Mouse (Mus musculus): ENCODE results near the gene Polr2c. TPM values are rescaled to one million over a fixed set of nuclear protein-coding genes. Genes with fewer than 3 reads are reported as not detected.
A peak's percentile ranks its signal among the peaks of the same experiment; 100 is the strongest.

The Polr2c gene
- polyA plus RNA-seq, 1 experiment from 2014 or later: 145 TPM

- 11% methylated on average over 5 of the region's 5 CpGs for WGBS
- no peaks in the 10 kb centered on the region for H3K9me3 ChIP-seq
- peaks cover 41% of the 10 kb centered on the region for H3K36me3 ChIP-seq
- H3K27ac ChIP-seq: no peak overlapping the region
- H3K4me2 ChIP-seq (replicated peaks): no peak overlapping the region
- no peak overlapping the region for H3K9ac ChIP-seq
- no peaks in the 10 kb centered on the region for H3K27me3 ChIP-seq
- H3K4me1 ChIP-seq: peaks cover 19% of the 10 kb centered on the region
- ATAC-seq (ENCODE audit: insufficient number of reproducible peaks, insufficient read depth, low FRiP score, low TSS enrichment): no peak
- H3K4me3 ChIP-seq: no peak overlapping the region
Observed at GRCm38 (mm10) chr8:94901031-94901430, 43.8 kb downstream of the Polr2c start.

GRCm38 (mm10) chr8:94903709-94904108 lies 46.5 kb downstream of the Polr2c start:
- Histone ChIP-seq H3K36me3 (peaks cover 64% of the 10 kb centered on the region), H3K4me3 (no peak overlapping the region), H3K27me3 (no peaks in the 10 kb centered on the region), H3K4me1 (peaks cover 19% of the 10 kb centered on the region), H3K27ac (no peak overlapping the region), H3K4me2 (replicated peaks) (no peak overlapping the region), H3K9me3 (no peaks in the 10 kb centered on the region), H3K9ac (no peak overlapping the region)
- WGBS: 75% methylated on average over 12 of the region's 12 CpGs
- ATAC-seq (ENCODE audit: insufficient number of reproducible peaks, insufficient read depth, low FRiP score, low TSS enrichment): no peak

GRCm38 (mm10) chr8:94904450-94905175 lies 47.4 kb downstream of the Polr2c start:
- H3K27ac ChIP-seq: no peak overlapping the region
- H3K9ac ChIP-seq: no peak overlapping the region
- peaks cover 70% of the 10 kb centered on the region for H3K36me3 ChIP-seq
- H3K4me1 ChIP-seq: peaks cover 12% of the 10 kb centered on the region
- no peak for ATAC-seq (ENCODE audit: insufficient number of reproducible peaks, insufficient read depth, low FRiP score, low TSS enrichment)
- H3K27me3 ChIP-seq: no peaks in the 10 kb centered on the region
- H3K9me3 ChIP-seq: no peaks in the 10 kb centered on the region
- no peak overlapping the region for H3K4me3 ChIP-seq
- WGBS: 80% methylated on average over 12 of the region's 12 CpGs
- no peak overlapping the region for H3K4me2 ChIP-seq (replicated peaks)

DNA sequence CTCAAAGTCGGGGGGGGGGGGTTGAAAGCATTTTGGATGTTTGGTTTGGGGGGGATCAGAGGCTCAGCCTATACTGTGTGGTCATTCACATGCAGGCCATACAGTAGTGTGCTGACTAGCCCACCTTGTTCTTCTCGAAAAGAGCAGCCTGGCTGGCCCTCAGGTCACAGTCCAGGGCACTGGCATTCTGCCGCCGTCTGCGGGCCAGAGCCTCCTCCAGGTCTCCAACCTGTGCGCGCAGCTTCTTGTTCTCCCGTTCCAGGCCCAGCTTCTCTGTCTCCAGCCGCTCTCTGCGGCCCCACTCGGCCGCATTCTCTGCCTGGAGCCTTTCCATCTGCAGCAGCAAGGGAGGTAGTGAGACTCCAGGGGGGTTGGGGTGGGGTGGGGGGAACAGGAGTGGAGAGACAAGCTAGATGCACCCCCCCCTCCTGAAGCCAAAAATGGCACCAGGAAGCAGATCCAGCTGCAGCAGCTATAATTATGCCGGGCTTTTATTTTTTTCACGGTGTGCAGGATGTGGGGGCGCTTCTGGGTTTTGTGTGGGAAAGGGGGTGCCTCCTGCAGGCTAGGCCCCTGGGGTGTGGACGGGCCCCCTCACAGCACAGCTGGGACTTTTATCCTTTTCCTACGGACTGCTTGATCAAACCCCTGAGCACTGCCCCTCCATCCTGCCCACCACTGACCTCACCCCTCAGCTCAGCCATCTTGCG lies 50.5 kb downstream of the Polr2c start:
- Histone ChIP-seq H3K4me1 (peaks cover 3% of the 10 kb centered on the region), H3K27ac (no peak overlapping the region), H3K4me3 (no peak overlapping the region), H3K9me3 (no peaks in the 10 kb centered on the region), H3K9ac (no peak overlapping the region), H3K27me3 (peaks cover 4% of the 10 kb centered on the region), H3K36me3 (peaks cover 89% of the 10 kb centered on the region), H3K4me2 (replicated peaks) (no peak overlapping the region)
- 88% methylated on average over 18 of the region's 18 CpGs for WGBS
- no peak for ATAC-seq (ENCODE audit: insufficient number of reproducible peaks, insufficient read depth, low FRiP score, low TSS enrichment)

DNA sequence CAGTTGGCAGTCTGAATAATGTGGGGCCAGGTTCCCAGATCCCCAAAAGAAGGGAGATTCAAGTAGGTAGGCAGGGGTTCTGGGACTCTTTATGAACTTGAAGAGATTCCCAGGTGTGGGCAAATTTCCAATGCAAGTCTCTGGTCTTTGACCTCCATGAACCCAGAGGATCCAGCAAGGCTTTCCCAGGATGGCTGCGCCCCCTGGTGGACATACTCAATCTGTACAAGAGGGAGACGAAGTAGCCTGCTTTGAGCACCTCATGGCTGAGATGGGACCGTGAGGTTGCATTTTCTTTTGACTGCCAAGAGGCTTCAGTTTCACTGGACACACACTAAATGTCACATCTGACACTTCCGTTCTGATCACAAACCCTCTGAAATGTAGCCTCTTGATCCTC lies 51.6 kb downstream of the Polr2c start:
- ATAC-seq (ENCODE audit: insufficient number of reproducible peaks, insufficient read depth, low FRiP score, low TSS enrichment): no peak
- Histone ChIP-seq H3K36me3 (peaks cover 84% of the 10 kb centered on the region), H3K4me2 (replicated peaks) (no peak overlapping the region), H3K4me1 (peaks cover 14% of the 10 kb centered on the region), H3K9me3 (no peaks in the 10 kb centered on the region), H3K9ac (no peak overlapping the region), H3K27me3 (peaks cover 15% of the 10 kb centered on the region), H3K4me3 (no peak overlapping the region), H3K27ac (no peak overlapping the region)
- WGBS: 4% methylated on average over 4 of the region's 4 CpGs

- Histone ChIP-seq H3K4me1 (peaks cover 44% of the 10 kb centered on the region), H3K27ac (no peak overlapping the region), H3K27me3 (peaks cover 16% of the 10 kb centered on the region), H3K9ac (peak overlapping the region; percentile 44), H3K4me3 (peak overlapping the region; percentile 41), H3K4me2 (replicated peaks) (peak overlapping the region; percentile 78), H3K36me3 (peaks cover 43% of the 10 kb centered on the region), H3K9me3 (no peaks in the 10 kb centered on the region)
- 6% methylated on average over 76 of the region's 77 CpGs for WGBS
- 0 out of 2 replicates have a peak, but pooled peaks have one; percentile 13 for ATAC-seq (ENCODE audit: insufficient number of reproducible peaks, insufficient read depth, low FRiP score, low TSS enrichment)
Observed at GRCm38 (mm10) chr8:94913061-94913660, 55.9 kb downstream of the Polr2c start.

DNA sequence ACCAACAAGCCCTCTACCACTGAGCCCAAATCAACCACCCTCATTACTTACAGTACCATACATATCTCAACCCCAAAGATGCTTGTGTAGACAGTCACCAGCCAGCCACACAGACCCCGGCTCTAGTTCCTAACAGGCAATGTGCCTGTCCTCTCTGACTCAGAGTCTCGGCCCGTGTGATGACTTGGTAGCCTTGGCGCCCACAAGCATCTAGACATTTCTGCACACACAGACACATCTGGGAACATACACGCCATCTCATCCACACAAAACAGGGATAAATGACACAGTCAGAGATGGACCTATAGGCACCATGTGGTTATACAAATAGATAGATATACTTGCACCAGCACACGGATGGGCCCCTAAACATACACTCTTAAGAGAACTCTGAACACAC lies 57.0 kb downstream of the Polr2c start:
- no peak overlapping the region for H3K4me3 ChIP-seq

GRCm38 (mm10) chr8:94914701-94915101 lies 57.5 kb downstream of the Polr2c start:
- H3K4me3 ChIP-seq: peak overlapping the region; percentile 6; the same call in 1 of the 2 replicates
- peaks cover 16% of the 10 kb centered on the region for H3K27me3 ChIP-seq
- no peaks in the 10 kb centered on the region for H3K9me3 ChIP-seq
- H3K27ac ChIP-seq: peak overlapping the region; percentile 82
- H3K36me3 ChIP-seq: peaks cover 33% of the 10 kb centered on the region; the same call in 1 of the 2 replicates
- H3K9ac ChIP-seq: no peak overlapping the region
- peak; percentile 36; the same call in 1 of the 2 replicates for ATAC-seq (ENCODE audit: insufficient number of reproducible peaks, insufficient read depth, low FRiP score, low TSS enrichment)
- H3K4me2 ChIP-seq (replicated peaks): peak overlapping the region; percentile 78
- H3K4me1 ChIP-seq: peaks cover 44% of the 10 kb centered on the region
- WGBS: 23% methylated on average over 3 of the region's 3 CpGs

More for the DNA sequence above, 57.0 kb downstream of the Polr2c start:
- peaks cover 16% of the 10 kb centered on the region for H3K27me3 ChIP-seq
- H3K9me3 ChIP-seq: no peaks in the 10 kb centered on the region
- ATAC-seq (ENCODE audit: insufficient number of reproducible peaks, insufficient read depth, low FRiP score, low TSS enrichment): no peak
- peak overlapping the region; percentile 59; the same call in 1 of the 2 replicates for H3K27ac ChIP-seq
- H3K4me2 ChIP-seq (replicated peaks): peak overlapping the region; percentile 78
- no peak overlapping the region for H3K9ac ChIP-seq
- peaks cover 37% of the 10 kb centered on the region; the same call in 1 of the 2 replicates for H3K36me3 ChIP-seq
- 77% methylated on average over 6 of the region's 6 CpGs for WGBS
- H3K4me1 ChIP-seq: peaks cover 44% of the 10 kb centered on the region

- WGBS: 40% methylated on average over 9 of the region's 9 CpGs
Observed at GRCm38 (mm10) chr8:94916311-94916959, 59.2 kb downstream of the Polr2c start.

GRCm38 (mm10) chr8:94916960-94917324 lies 59.7 kb downstream of the Polr2c start:
- Histone ChIP-seq H3K27ac (peak overlapping the region; percentile 78), H3K9ac (peak overlapping the region; percentile 83), H3K4me3 (peak overlapping the region; percentile 81), H3K27me3 (peaks cover 16% of the 10 kb centered on the region), H3K4me1 (peaks cover 44% of the 10 kb centered on the region), H3K4me2 (replicated peaks) (peak overlapping the region; percentile 78), H3K9me3 (no peaks in the 10 kb centered on the region), H3K36me3 (peaks cover 14% of the 10 kb centered on the region; the same call in 1 of the 2 replicates)
- peak; percentile 2; the same call in 1 of the 2 replicates for ATAC-seq (ENCODE audit: insufficient number of reproducible peaks, insufficient read depth, low FRiP score, low TSS enrichment)
- WGBS: 9% methylated on average over 10 of the region's 10 CpGs

More at GRCm38 (mm10) chr8:94916311-94916959, 59.2 kb downstream of the Polr2c start:
- peak overlapping the region; percentile 78 for H3K4me2 ChIP-seq (replicated peaks)
- ATAC-seq (ENCODE audit: insufficient number of reproducible peaks, insufficient read depth, low FRiP score, low TSS enrichment): no peak
- H3K27me3 ChIP-seq: peaks cover 16% of the 10 kb centered on the region
- peak overlapping the region; percentile 81 for H3K4me3 ChIP-seq
- H3K9ac ChIP-seq: peak overlapping the region; percentile 83
- H3K27ac ChIP-seq: 0 out of 2 replicates have a peak overlapping the region, but pooled peaks have one; percentile 78
- H3K9me3 ChIP-seq: no peaks in the 10 kb centered on the region
- H3K4me1 ChIP-seq: peaks cover 44% of the 10 kb centered on the region
- H3K36me3 ChIP-seq: peaks cover 19% of the 10 kb centered on the region; the same call in 1 of the 2 replicates

DNA sequence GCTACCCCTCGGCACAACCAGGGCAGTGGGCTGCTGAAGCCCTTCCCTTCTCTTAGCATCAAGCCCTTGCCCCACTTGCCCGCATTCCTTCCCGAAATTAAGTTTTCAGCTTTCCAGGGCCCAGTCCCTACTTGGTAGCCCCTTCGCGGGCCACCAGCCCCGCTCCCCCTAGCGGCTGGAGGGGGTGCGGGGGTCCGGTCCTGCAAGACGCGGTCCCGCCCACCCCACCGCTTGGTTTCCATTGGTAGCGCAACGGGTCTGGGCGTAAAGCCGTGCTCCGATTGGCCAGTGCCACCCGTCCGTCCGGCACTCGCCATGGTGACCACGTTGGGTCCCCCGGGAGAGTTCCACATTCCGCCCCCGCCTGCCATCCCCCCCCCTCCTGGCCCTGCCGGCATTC lies 60.1 kb downstream of the Polr2c start:
- H3K9ac ChIP-seq: peak overlapping the region; percentile 83
- H3K27me3 ChIP-seq: peaks cover 14% of the 10 kb centered on the region
- peaks cover 44% of the 10 kb centered on the region for H3K4me1 ChIP-seq

More for the DNA sequence above, 60.1 kb downstream of the Polr2c start:
- H3K36me3 ChIP-seq: peaks cover 10% of the 10 kb centered on the region; the same call in 1 of the 2 replicates
- ATAC-seq (ENCODE audit: insufficient number of reproducible peaks, insufficient read depth, low FRiP score, low TSS enrichment): peak; percentile 89
- peak overlapping the region; percentile 78 for H3K4me2 ChIP-seq (replicated peaks)
- no peaks in the 10 kb centered on the region for H3K9me3 ChIP-seq
- peak overlapping the region; percentile 81 for H3K4me3 ChIP-seq
- H3K27ac ChIP-seq: peak overlapping the region; percentile 86
- WGBS: under 1% methylated on average over 27 of the region's 27 CpGs

All from embryonic facial prominence, embryonic 12.5 days (tissue).